Mouse (Mus musculus): ENCODE data around the gene Fgd2. TPM values are rescaled to one million over a fixed set of nuclear protein-coding genes. Genes with fewer than 3 reads are reported as not detected.
"Not testable (repeated sequence)": the region's sequence is repeated elsewhere in the genome, so short reads cannot be mapped to it uniquely, and the experiment has no call there.

The Fgd2 gene
- polyA plus RNA-seq, 1 experiment: 2.1 TPM

DNA sequence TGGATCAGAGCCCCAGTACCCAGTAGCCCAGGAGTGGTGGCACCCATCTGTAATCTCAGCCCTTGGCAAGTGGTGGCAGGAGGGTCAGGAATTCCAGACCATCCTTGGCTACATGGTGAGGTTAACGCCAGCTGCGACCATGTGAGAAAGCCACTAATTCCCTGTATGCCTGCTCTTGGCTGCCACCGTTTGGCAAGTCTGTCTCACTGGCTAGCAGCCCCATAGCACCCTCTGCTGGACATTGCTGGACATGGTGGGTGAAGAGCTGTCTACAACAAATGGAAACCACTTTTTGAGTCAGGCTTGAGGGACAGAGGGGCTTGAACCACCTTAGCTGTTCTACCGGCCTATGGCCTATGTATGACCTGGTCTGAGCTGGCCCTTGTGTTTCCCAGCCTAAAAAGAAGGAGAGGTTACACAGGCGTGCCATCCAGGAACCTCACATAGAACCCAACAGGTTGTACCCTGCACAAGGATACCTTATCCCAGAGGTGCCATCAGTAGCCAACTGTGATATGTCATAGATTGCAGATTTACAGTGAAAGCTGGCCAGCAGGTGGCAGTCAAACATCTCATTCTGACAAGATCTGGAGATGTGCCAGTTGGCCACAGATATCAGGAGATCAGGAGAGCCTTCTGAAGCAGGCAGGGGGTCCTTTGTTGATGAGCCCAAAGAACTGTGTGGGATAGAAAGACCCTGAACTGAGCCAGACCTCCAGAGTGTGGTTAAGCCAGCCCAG lies 10.4 kb downstream of the Fgd2 start:
- no peaks in the 10 kb centered on the region for H3K4me1 ChIP-seq (ENCODE audit: control insufficient read depth, insufficient read depth, insufficient read length, low read length)
- H3K4me3 ChIP-seq (ENCODE audit: insufficient read depth, low read depth, low read length): no peak overlapping the region
- no peak overlapping the region for H3K27ac ChIP-seq (replicated peaks; ENCODE audit: low read depth, low read length)

DNA sequence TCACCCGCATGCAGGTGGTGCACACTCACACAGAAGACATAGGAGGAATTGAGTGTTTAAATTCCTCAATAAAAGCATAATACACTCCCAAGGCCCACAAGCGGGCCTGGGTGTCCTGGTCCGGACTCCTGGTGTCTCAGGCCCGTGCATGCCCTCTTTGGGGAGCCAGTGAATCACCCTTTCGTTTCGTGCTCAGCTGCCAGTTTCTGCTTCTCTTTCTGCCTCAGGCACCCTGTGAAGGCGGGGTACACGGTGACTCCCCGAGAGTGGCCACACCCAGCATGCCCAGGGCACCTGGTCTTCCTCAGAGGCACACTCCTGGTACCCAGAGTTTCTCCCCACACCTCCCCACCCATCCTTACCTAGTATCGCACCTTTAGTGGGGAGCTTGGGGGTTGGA lies 15.2 kb downstream of the Fgd2 start:
- Histone ChIP-seq H3K4me3 (ENCODE audit: insufficient read depth, low read depth, low read length) (no peak overlapping the region), H3K4me1 (ENCODE audit: control insufficient read depth, insufficient read depth, insufficient read length, low read length) (no peaks in the 10 kb centered on the region), H3K27ac (replicated peaks; ENCODE audit: low read depth, low read length) (no peak overlapping the region)

DNA sequence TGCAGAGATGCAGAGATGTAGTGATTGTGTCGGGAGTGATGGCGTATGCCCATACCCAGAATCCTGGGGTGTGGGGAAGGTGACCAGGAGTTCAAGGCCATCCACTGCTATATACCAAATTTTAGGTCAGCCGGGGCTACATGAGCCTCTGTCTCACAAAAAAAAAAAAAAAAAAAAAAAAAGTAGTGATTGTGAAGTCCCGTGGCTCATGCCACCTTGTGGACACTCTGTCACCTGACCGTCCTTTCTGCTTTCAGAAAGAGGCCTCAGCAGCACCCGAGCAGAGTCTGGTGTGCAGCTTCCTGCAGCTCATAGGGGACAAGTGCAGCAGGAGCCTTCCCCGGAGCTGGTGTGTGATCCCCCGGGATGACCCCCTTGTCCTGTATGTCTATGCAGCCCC lies 17.3 kb downstream of the Fgd2 start:
- H3K4me1 ChIP-seq (ENCODE audit: control insufficient read depth, insufficient read depth, insufficient read length, low read length): no peaks in the 10 kb centered on the region
- no peak overlapping the region for H3K27ac ChIP-seq (replicated peaks; ENCODE audit: low read depth, low read length)
- H3K4me3 ChIP-seq (ENCODE audit: insufficient read depth, low read depth, low read length): no peak overlapping the region

DNA sequence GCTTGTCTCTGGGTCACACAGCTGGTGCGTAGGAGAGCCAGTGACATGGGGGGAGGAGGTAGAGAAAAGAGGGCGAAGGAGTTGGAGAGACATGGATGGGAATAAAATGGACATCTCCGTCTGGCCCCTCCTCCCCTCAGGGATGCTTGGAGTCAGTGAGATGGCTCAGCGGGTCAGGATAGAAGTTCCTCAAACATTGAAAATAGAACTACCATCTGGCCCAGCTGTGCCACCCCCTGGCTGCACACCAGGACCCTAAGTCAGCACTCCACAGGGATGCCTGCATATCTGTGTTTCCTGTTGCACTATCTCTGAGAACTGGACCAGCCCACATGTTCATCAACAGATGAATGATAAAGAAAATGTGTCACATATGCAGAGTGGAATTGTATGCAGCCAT lies 19.5 kb downstream of the Fgd2 start:
- Histone ChIP-seq H3K4me1 (ENCODE audit: control insufficient read depth, insufficient read depth, insufficient read length, low read length) (no peaks in the 10 kb centered on the region), H3K4me3 (ENCODE audit: insufficient read depth, low read depth, low read length) (no peak overlapping the region), H3K27ac (replicated peaks; ENCODE audit: low read depth, low read length) (no peak overlapping the region)

DNA sequence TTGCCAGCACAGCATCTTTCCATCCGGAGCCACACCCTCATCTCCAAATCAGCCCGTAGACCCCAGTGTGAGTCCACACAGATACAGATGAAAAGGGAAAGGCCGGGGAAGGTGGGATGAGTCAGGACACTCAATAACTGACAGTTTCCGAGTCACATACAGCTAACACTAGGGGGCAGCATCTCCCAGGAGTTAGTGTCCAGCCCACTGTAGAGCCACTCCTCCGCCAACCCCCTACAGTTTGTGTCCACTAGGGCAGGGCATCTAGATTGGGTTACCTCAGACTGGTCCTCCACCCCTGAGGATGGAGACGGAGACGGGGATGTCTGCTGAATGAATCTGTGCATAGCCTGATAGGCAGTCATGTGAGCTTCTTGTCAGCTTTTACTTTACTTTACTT lies 20.8 kb downstream of the Fgd2 start:
- Histone ChIP-seq H3K27ac (replicated peaks; ENCODE audit: low read depth, low read length) (no peak overlapping the region), H3K4me1 (ENCODE audit: control insufficient read depth, insufficient read depth, insufficient read length, low read length) (peaks cover 6% of the 10 kb centered on the region), H3K4me3 (ENCODE audit: insufficient read depth, low read depth, low read length) (no peak overlapping the region)

DNA sequence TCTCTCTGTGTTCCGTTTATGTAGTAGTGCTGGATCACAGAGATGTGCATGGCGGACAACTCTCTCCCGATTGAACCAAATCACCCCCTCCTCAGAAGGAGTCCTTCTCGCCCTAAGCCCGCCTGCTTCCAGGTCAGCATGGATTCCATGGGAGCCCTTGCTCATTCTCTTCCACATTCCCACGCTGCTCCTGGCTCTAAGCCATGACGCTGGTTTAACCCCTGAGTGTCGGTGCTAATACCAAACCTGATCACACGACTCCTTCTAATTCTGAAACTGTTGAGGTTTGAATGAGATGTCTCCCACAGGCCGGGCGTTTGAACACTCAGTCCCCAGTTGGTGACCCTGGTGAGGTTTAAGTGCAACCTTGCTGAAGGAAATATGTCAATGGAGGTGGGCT lies 21.7 kb downstream of the Fgd2 start:
- no peak overlapping the region for H3K27ac ChIP-seq (replicated peaks; ENCODE audit: low read depth, low read length)
- peaks cover 6% of the 10 kb centered on the region for H3K4me1 ChIP-seq (ENCODE audit: control insufficient read depth, insufficient read depth, insufficient read length, low read length)
- no peak overlapping the region for H3K4me3 ChIP-seq (ENCODE audit: insufficient read depth, low read depth, low read length)

DNA sequence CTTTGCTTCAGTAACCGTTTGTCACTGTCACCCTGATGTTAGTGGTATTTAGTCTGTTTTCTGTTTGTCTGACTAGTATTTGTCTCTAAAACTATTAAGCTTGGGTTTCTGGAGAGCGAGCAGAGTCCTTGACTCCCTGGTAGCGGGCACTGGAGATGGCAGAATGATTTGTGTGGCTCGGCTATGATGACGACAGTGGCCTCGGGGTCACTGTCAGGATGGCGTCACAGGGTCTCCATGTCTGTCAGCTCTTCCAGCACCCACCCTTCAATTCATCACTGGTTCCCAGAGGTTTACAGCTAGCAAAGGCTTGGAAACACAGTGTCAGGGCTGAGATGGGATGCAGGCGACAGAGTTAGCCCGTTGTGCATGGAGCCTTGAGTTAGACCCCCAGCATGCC lies 23.2 kb downstream of the Fgd2 start:
- Histone ChIP-seq H3K4me3 (ENCODE audit: insufficient read depth, low read depth, low read length) (no peak overlapping the region), H3K27ac (replicated peaks; ENCODE audit: low read depth, low read length) (peak overlapping the region; percentile 88), H3K4me1 (ENCODE audit: control insufficient read depth, insufficient read depth, insufficient read length, low read length) (peaks cover 8% of the 10 kb centered on the region)

DNA sequence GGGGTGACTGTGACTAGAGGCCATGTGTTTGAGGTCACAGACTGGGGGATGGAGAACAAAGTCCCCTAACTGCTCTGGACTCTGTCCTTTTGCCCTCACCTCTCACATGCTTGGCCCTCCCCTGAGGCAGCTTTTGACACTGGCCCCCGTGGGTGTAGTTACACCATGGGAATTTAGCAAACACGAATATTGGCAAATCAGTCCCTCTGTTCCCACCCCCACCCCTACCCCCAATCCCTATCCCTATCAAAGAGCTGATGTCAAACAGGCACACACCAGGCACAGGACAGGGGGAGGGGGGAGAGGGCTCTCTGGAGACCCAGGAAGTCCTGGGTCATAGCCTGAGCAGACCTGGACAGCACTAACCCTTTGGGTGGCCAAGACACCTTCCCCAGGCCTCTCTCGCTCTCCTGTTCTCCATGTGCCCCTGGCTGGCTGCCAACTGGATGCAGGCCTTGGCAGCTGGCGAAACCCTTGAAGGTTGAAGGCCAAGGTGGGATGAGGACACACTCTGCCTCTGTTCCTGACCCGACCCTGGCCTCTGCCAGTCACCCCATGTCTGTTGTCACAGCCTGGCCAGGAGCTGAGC lies 24.2 kb downstream of the Fgd2 start:
- H3K27ac ChIP-seq (replicated peaks; ENCODE audit: low read depth, low read length): peak overlapping the region; percentile 88
- H3K4me3 ChIP-seq (ENCODE audit: insufficient read depth, low read depth, low read length): no peak overlapping the region
- peaks cover 10% of the 10 kb centered on the region for H3K4me1 ChIP-seq (ENCODE audit: control insufficient read depth, insufficient read depth, insufficient read length, low read length)

DNA sequence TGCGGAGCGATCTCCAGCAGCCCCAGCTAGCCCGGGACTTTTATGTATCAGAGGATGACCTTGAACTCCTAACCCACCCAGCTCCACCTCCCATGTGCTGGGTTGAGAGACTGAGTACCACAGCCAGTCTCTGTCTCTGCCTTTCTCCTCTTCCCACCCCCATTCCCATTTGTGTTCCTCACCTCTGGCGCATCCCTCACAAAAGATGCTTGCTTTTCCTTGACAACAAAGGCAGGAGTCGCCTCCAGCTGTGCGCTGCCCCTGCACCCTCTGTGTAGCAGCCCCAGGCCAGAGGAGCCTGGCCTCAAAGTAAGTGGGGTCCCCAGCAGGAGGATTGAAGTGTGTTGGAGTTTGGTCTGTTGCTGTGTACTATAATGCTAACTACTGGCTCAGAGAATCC lies 25.0 kb downstream of the Fgd2 start:
- peaks cover 10% of the 10 kb centered on the region for H3K4me1 ChIP-seq (ENCODE audit: control insufficient read depth, insufficient read depth, insufficient read length, low read length)
- H3K4me3 ChIP-seq (ENCODE audit: insufficient read depth, low read depth, low read length): no peak overlapping the region
- H3K27ac ChIP-seq (replicated peaks; ENCODE audit: low read depth, low read length): peak overlapping the region; percentile 89

DNA sequence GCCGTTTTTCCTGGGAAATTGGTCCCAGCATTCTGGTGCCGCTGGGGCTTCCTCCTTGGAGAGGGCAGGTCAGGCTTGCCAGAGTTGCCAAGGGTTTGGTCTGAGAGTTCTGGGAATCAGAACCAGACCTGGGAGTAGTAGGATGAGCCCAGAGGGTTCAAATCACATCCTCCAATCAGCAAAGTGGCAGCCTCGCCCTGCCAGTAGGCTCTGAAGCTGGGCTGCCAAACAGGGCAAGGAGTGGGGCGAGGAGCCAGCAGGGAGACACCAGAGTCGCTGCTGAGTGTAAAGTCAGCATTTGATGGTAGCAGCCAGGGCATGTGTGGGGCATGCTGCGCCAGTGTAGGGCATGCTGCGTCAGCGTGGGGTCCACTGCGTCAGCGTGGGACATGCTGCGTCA lies 28.3 kb downstream of the Fgd2 start:
- peaks cover 11% of the 10 kb centered on the region for H3K4me1 ChIP-seq (ENCODE audit: control insufficient read depth, insufficient read depth, insufficient read length, low read length)
- H3K27ac ChIP-seq (replicated peaks; ENCODE audit: low read depth, low read length): peak overlapping the region; percentile 11; the same call in 1 of the 2 replicates
- H3K4me3 ChIP-seq (ENCODE audit: insufficient read depth, low read depth, low read length): no peak overlapping the region

DNA sequence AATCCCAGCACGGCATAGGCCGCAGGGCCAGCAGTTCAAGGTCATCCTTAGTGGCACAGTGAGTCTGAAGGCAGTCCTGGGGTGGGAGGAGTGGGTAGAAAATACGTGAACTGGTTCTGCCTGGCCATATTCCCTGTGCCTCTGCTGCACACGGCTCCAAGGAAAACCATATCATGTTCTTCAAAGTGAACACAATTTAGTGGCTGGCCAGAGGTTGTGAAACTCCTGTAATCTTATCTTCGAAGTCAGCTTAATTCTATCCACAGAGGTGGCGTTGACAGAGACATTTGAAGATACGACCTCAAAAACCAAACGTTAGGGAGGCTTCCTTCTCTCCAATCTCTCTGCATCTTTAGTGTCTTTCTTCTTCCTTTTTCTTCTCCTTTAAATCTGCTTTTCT lies 30.6 kb downstream of the Fgd2 start:
- H3K27ac ChIP-seq (replicated peaks; ENCODE audit: low read depth, low read length): no peak overlapping the region
- H3K4me3 ChIP-seq (ENCODE audit: insufficient read depth, low read depth, low read length): no peak overlapping the region
- peaks cover 16% of the 10 kb centered on the region for H3K4me1 ChIP-seq (ENCODE audit: control insufficient read depth, insufficient read depth, insufficient read length, low read length)

DNA sequence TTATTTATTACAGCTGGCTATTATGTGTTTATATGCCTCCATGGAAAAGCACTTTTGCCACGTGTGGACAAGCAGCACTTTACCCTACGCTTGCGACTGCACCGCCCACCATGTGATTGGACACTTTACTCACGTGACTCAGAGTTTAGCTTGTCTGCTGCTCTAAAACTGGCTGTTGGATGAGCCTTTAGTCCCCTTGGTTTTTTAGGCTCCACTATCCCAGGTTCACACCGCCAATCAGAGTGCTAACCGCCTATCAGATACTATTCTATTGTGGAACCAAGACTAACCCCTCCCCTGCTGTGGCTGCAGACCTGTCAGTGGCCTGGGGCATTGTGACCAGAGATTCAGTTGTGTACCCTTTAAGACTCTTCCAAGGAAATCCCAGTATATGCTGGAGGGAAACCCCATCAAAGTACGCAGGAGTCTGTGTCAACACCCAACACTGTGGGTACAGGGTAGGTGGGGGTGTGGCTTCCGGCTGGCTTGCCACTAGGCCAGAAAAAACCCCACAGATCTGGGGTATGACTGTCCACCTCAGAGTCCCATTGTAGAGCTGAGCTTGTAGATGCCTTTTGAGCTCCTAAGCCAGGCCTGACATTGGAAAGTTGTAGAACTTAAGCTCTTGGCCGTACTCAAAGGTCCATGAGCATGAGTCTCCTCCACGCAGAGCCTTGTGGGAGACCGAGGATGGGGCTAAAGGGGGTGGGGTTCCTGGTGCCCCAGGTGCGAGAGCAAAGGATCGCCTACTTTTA lies 32.8 kb downstream of the Fgd2 start:
- peak overlapping the region; percentile 12; the same call in 1 of the 2 replicates for H3K27ac ChIP-seq (replicated peaks; ENCODE audit: low read depth, low read length)
- no peak overlapping the region for H3K4me3 ChIP-seq (ENCODE audit: insufficient read depth, low read depth, low read length)
- H3K4me1 ChIP-seq (ENCODE audit: control insufficient read depth, insufficient read depth, insufficient read length, low read length): peaks cover 16% of the 10 kb centered on the region

DNA sequence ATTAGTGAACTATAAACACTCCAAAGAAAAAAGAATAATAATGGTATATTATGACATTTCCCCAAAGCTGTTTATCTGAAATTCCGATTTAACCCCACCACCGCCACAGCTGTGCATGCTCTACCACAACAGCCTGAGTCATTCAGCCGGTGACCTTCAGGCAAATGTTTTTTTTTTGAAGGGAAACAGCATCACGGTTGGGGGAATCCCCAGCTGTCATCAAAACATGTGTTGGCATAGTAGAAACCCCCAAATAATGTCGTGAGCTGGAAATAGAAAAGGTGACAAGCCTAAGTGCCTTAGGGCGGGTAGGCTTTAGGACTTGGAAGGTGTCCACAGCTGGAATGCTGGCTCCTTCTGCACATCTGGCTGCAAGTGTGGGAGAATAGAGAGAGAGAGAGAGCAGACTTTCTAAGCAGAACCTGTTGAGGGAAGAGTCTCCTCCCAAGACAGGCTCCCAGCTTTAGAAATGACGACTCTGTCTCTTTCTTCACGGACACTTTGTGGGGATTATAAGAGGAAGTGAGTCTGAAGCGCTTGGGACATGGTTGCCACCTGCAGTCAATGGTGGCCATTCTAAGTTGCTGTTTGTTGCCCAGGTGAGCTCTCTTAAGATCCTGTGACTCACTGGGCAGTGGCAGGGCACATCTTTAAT lies 33.5 kb downstream of the Fgd2 start:
- Histone ChIP-seq H3K4me1 (ENCODE audit: control insufficient read depth, insufficient read depth, insufficient read length, low read length) (peaks cover 17% of the 10 kb centered on the region), H3K4me3 (ENCODE audit: insufficient read depth, low read depth, low read length) (no peak overlapping the region), H3K27ac (replicated peaks; ENCODE audit: low read depth, low read length) (peak overlapping the region; percentile 62)

DNA sequence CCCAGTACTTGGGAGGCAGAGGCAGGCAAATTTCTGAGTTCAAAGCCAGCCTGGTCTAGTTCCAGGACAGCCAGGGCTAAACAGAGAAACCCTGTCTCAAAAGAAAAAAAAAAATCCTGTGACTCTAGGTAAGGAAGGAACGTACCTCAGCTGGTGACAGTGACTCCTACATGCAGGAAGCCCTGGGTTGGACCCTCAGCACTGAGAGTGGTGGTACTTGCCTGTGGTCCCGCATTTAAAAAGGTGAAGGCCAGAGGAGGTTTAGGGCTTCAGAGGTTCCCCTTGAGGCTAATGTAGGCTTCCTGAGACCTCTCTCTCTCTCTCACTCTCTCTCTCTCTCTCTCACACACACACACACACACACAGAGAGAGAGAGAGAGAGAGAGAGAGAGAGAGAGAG lies 34.0 kb downstream of the Fgd2 start:
- not testable (repeated sequence) for H3K4me3 ChIP-seq (ENCODE audit: insufficient read depth, low read depth, low read length)
- H3K27ac ChIP-seq (replicated peaks; ENCODE audit: low read depth, low read length): peak overlapping the region; percentile 62
- peaks cover 17% of the 10 kb centered on the region for H3K4me1 ChIP-seq (ENCODE audit: control insufficient read depth, insufficient read depth, insufficient read length, low read length)

DNA sequence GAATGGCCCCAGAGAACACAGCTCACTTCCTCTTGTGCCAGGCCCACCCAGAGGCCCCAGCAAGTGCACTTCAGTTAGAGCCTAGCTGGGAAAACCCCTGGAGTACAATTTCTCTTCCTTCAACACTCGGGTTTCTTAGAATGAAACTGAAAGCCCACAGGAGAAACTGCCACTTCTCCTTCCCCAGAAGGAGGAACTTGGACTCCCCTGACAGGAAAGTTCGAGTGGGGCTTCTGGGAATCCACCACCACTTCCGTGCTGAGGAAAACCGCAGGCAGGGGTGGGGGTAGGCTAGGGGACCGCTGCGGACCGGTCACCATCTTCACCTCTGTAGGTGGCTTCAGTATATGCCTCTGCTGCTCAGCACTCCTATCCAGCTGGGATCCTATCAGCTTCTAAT lies 34.7 kb downstream of the Fgd2 start:
- H3K4me3 ChIP-seq (ENCODE audit: insufficient read depth, low read depth, low read length): peak overlapping the region; percentile 47
- peaks cover 17% of the 10 kb centered on the region for H3K4me1 ChIP-seq (ENCODE audit: control insufficient read depth, insufficient read depth, insufficient read length, low read length)
- H3K27ac ChIP-seq (replicated peaks; ENCODE audit: low read depth, low read length): peak overlapping the region; percentile 70

Data from brown adipose tissue, adult 24 weeks (tissue).